Mouse (Mus musculus): ENCODE results near the gene Stra8.

- no peak for TF ChIP-seq CTCF (IDR thresholded peaks at IDR 0.05; ENCODE audit: low read depth, low read length)
- no peak for TF ChIP-seq POLR2A (IDR thresholded peaks at IDR 0.05; ENCODE audit: borderline replicate concordance, low read depth, low read length)
These were observed 32.7 kb upstream of the Stra8 start for GRCm38 (mm10) chr6:34887131-34887850.

All from bone marrow macrophage, adult 2 months (primary cell).